Mouse (Mus musculus): ENCODE measurements around the gene Myo19.

DNA sequence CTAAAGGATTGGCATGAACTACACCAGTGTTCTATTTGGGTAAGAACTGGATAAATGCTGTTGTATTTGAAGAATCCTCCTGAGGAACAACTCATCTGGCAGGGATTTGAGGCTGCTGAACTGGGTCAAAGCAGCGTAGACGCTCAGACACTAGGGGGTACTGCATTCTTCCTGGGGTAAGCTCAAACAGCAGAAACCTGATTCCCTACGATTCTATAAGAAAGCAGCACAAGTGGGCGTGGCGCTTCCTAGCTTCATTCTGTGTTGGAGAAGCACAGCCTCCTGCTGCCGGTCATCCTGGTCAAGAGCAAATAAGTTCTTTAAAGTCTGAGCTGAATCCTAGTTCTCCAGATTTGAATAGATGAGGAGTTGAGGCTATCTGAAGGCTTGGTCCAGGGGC lies 52.3 kb downstream of the Myo19 start:
- TF ChIP-seq POLR2A (IDR thresholded peaks at IDR 0.05; ENCODE audit: low read depth, low read length) (no peak), CTCF (IDR thresholded peaks at IDR 0.05; ENCODE audit: extremely low read depth, insufficient read length, insufficient replicate concordance, low read depth, low read length) (no peak)

Data from small intestine, adult 2 months (tissue).